Mouse (Mus musculus) midbrain, embryonic 14.5 days (tissue): ENCODE data around the gene Mmp25. TPM values are rescaled to one million over a fixed set of nuclear protein-coding genes. Genes with fewer than 3 reads are reported as not detected.

ENCODE experiments used
- ATAC-seq: fragments of 200-750 bp; cut with Nextera tagmentation; 2 replicates; pipeline ENCODE4 v1.8.0; 2017; ENCODE audit warnings: moderate number of reproducible peaks, moderate library complexity; ENCODE audit not compliant: low FRiP score, low TSS enrichment
- DNase-seq: peaks from one replicate; pipeline ENCODE4 v3.0.0-alpha.2; 2015
- H3K27ac ChIP-seq: fragments of 300-500 bp; sonication (generic); replicated peaks from 2 replicates; pipeline ENCODE4 v1.5.1; 2014; ENCODE audit warnings: mild to moderate bottlenecking, low read depth, low read length, moderate library complexity
- H3K27me3 ChIP-seq: fragments of 300-500 bp; sonication (generic); 2 replicates; pipeline ENCODE4 v1.6.1; 2014; ENCODE audit warnings: low read length, control low read depth, mixed read lengths; ENCODE audit not compliant: control insufficient read depth, insufficient read depth
- H3K36me3 ChIP-seq: fragments of 300-500 bp; sonication (generic); 2 replicates; pipeline ENCODE4 v1.6.1; 2014; ENCODE audit warnings: low read length, control low read depth; ENCODE audit not compliant: control insufficient read depth, insufficient read depth
- H3K4me1 ChIP-seq: fragments of 300-500 bp; sonication (generic); 2 replicates; pipeline ENCODE4 v1.6.1; 2014; ENCODE audit warnings: mild to moderate bottlenecking, antibody characterized with exemption, low read length, control low read depth; ENCODE audit not compliant: control insufficient read depth, insufficient read depth
- H3K4me2 ChIP-seq: fragments of 300-500 bp; sonication (generic); 2 replicates; pipeline ENCODE4 v1.6.1; 2014; ENCODE audit warnings: mild to moderate bottlenecking, low read length, moderate library complexity
- H3K4me3 ChIP-seq: fragments of 300-500 bp; sonication (generic); replicated peaks from 2 replicates; pipeline ENCODE4 v1.5.1; 2014; ENCODE audit warnings: low read depth, low read length
- H3K9ac ChIP-seq: fragments of 300-500 bp; sonication (generic); replicated peaks from 2 replicates; pipeline ENCODE4 v1.6.1; 2014; ENCODE audit warnings: mild to moderate bottlenecking, low read length, moderate library complexity
- H3K9me3 ChIP-seq: fragments of 300-500 bp; sonication (generic); 2 replicates; pipeline ENCODE4 v1.6.1; 2016; ENCODE audit warnings: low read length, control low read depth, mixed read lengths; ENCODE audit not compliant: control insufficient read depth
- WGBS: fragments of 180-500 bp; shearing (Covaris S2); extraction: QIAGEN DNeasy Blood & Tissue Kit; methylation state at CpG from one replicate; pipeline ENCODE4 v1.1.7; 2014; 5-methylcytosine and 5-hydroxymethylcytosine counted together
- polyA plus RNA-seq: library from polyadenylated mRNA; unstranded; fragments of >200 nt; fragmentation: Nextera tagmentation; extraction: Ambion mirVana; gene quantifications from 2 replicates; pipeline ENCODE4 v1.2.1, GENCODE M21; 2014

Gene Mmp25
- polyA plus RNA-seq, 1 experiment from 2014 or later: 1.1 TPM

GRCm38 (mm10) chr17:23617087-23617486 lies 28.0 kb downstream of the Mmp25 start:
- H3K27ac ChIP-seq: no peak overlapping the region
- H3K9ac ChIP-seq: no peak overlapping the region
- H3K27me3 ChIP-seq: no peaks in the 10 kb centered on the region
- ATAC-seq: no peak
- WGBS: 70% methylated on average over 9 of the region's 9 CpGs
- no peak overlapping the region for H3K4me3 ChIP-seq
- no peak overlapping the region for H3K4me2 ChIP-seq
- no peaks in the 10 kb centered on the region for H3K36me3 ChIP-seq
- DNase-seq: no peak
- no peaks in the 10 kb centered on the region for H3K9me3 ChIP-seq
- H3K4me1 ChIP-seq: no peaks in the 10 kb centered on the region

- ATAC-seq (no peak), DNase-seq (peak; percentile 57)
- Histone ChIP-seq H3K9me3 (no peaks in the 10 kb centered on the region), H3K4me3 (no peak overlapping the region), H3K9ac (no peak overlapping the region), H3K4me1 (no peaks in the 10 kb centered on the region), H3K36me3 (no peaks in the 10 kb centered on the region), H3K27ac (no peak overlapping the region), H3K4me2 (no peak overlapping the region), H3K27me3 (no peaks in the 10 kb centered on the region)
- 87% methylated on average over 28 of the region's 28 CpGs for WGBS
Measured at GRCm38 (mm10) chr17:23610361-23610800, 34.7 kb downstream of the Mmp25 start.

DNA sequence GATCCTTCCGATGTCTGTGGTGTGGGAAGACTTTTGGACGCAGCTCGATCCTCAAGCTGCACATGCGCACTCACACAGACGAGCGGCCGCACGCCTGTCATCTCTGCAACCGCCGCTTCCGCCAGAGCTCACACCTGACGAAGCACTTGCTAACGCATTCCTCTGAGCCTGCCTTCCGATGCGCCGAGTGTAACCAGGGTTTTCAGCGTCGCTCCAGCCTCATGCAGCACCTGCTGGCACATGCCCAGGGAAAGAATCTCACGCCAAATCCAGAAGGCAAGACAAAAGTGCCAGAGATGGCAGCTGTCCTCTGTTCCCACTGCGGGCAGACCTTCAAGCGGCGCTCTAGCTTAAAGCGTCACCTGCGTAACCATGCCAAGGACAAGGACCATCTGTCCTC lies 35.5 kb downstream of the Mmp25 start:
- no peak overlapping the region for H3K4me2 ChIP-seq
- H3K4me3 ChIP-seq: no peak overlapping the region
- H3K36me3 ChIP-seq: no peaks in the 10 kb centered on the region
- no peaks in the 10 kb centered on the region for H3K27me3 ChIP-seq
- no peaks in the 10 kb centered on the region for H3K4me1 ChIP-seq
- no peaks in the 10 kb centered on the region for H3K9me3 ChIP-seq
- no peak for ATAC-seq
- H3K9ac ChIP-seq: no peak overlapping the region
- WGBS: 93% methylated on average over 24 of the region's 24 CpGs
- no peak overlapping the region for H3K27ac ChIP-seq
- no peak for DNase-seq

- DNase-seq: no peak
- Histone ChIP-seq H3K9me3 (no peaks in the 10 kb centered on the region), H3K4me1 (no peaks in the 10 kb centered on the region), H3K4me3 (no peak overlapping the region), H3K36me3 (no peaks in the 10 kb centered on the region), H3K9ac (no peak overlapping the region), H3K27ac (no peak overlapping the region), H3K4me2 (no peak overlapping the region), H3K27me3 (no peaks in the 10 kb centered on the region)
- 85% methylated on average over 8 of the region's 8 CpGs for WGBS
- ATAC-seq: no peak
Measured at GRCm38 (mm10) chr17:23605220-23605619, 39.9 kb downstream of the Mmp25 start.

GRCm38 (mm10) chr17:23604394-23604793 lies 40.7 kb downstream of the Mmp25 start:
- no peaks in the 10 kb centered on the region for H3K36me3 ChIP-seq
- WGBS: 80% methylated on average over 7 of the region's 7 CpGs
- ATAC-seq: no peak

DNA sequence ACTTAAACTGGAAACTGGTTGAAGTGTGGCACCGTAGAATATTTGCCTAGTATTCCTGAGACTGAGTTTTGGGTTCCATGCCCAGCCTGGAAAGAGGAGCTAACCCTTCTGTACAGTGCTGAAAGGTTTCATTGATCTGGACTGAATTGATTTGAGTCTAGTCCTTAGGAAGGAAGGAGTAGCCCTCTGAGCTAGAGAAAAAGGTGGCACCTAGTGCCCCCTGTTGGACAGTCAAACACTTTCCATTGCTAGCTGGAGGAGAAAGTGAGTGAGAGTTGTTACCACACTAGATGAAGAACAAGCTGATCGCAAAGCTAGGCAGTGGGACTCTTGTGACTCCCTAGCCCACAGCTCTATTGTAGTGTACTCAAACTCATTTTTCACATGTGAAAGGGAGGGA lies 41.5 kb downstream of the Mmp25 start:
- H3K27ac ChIP-seq: no peak overlapping the region
- WGBS: 60% methylated on average over 2 of the region's 2 CpGs
- H3K4me1 ChIP-seq: no peaks in the 10 kb centered on the region
- H3K4me2 ChIP-seq: no peak overlapping the region
- ATAC-seq: no peak
- no peak overlapping the region for H3K4me3 ChIP-seq
- H3K27me3 ChIP-seq: no peaks in the 10 kb centered on the region
- peak; percentile 37 for DNase-seq
- no peaks in the 10 kb centered on the region for H3K36me3 ChIP-seq
- no peaks in the 10 kb centered on the region for H3K9me3 ChIP-seq
- no peak overlapping the region for H3K9ac ChIP-seq

More at GRCm38 (mm10) chr17:23604394-23604793, 40.7 kb downstream of the Mmp25 start:
- Histone ChIP-seq H3K27ac (no peak overlapping the region), H3K4me1 (no peaks in the 10 kb centered on the region), H3K4me2 (no peak overlapping the region), H3K27me3 (no peaks in the 10 kb centered on the region), H3K9me3 (no peaks in the 10 kb centered on the region), H3K4me3 (no peak overlapping the region), H3K9ac (no peak overlapping the region)
- DNase-seq: no peak

DNA sequence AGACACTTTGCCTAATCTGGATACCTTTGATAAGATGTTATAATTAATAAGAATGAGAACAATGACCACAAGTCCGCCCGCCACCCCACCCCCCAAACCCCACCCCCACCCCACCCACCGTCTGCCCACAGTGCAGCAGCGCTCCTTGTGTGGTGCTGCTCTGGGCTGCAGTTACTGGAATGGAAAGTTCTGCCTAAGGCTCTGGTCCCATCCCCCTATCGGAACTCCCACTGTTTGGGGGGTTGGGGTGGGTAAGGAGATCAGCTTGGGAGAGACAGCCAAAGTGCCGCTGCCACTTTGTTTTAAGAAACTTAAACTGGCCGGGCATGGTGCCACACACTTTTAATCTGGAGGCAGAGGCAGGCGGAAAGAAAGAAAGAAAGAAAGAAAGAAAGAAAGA lies 42.0 kb downstream of the Mmp25 start:
- peak; percentile 13 for DNase-seq

DNA sequence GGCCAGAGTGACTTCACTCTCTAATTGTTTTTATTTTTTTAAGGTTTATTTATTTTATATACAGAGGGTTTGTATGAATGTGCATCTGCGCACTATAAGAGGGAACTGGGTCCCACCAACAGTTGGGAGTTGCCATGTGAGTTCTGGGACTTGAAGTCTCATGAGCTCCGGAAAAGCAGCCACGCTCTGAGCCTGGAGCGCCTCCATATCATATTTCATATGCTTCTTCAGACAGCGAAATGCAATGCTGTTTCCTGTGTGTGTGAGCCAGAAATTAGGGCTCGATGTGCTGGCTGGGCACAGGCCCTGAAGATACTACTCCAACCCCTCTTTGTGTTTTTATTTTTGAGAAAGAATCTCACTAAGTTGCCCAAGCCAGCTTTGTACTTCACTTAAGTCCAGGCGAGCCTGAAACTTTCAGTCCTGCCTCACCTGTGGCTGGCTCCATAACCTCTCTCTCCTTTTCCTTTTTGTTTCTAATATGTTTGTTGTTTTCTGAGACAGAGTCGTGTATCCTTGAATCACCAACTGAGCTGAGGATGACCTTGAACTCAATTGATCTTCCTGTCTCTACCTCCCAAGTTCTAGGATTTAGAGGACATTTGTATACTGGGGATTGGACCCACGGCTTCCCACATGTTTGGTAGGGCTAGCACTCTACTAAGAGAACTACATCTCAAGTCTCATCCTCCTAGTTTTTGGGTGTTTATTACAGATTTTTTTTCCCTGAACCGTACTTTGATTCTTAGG lies 43.1 kb downstream of the Mmp25 start:
- Histone ChIP-seq H3K36me3 (no peaks in the 10 kb centered on the region), H3K27me3 (no peaks in the 10 kb centered on the region), H3K27ac (no peak overlapping the region), H3K9ac (no peak overlapping the region), H3K4me3 (no peak overlapping the region), H3K4me1 (no peaks in the 10 kb centered on the region), H3K4me2 (no peak overlapping the region), H3K9me3 (no peaks in the 10 kb centered on the region)
- ATAC-seq (no peak), DNase-seq (no peak)
- WGBS: 51% methylated on average over 10 of the region's 10 CpGs

More for the DNA sequence above, 42.0 kb downstream of the Mmp25 start:
- Histone ChIP-seq H3K27ac (no peak overlapping the region), H3K36me3 (no peaks in the 10 kb centered on the region), H3K4me2 (no peak overlapping the region), H3K4me3 (no peak overlapping the region), H3K27me3 (no peaks in the 10 kb centered on the region), H3K4me1 (no peaks in the 10 kb centered on the region), H3K9ac (no peak overlapping the region), H3K9me3 (no peaks in the 10 kb centered on the region)
- no peak for ATAC-seq
- 18% methylated on average over 8 of the region's 8 CpGs for WGBS
